Mouse (Mus musculus): ENCODE data around the gene Zfp120.

DNA sequence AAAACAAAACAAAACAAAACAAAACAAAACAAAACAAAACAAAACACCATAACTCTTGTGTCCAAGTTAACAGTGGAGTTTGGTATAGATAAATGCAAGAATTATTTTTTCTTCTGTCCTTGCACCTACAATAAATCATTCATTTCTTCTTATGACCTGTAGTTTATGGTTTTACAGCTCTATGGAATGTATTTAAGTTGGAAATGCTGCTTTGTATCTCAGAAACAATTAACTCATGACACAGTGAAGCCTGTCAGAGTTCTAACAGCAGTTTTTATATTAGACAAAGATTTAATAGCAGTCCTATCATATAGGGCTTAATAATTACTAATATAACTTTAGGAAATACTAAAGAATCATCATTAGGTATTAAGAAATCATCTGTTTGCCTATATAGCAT lies 37.3 kb upstream of the Zfp120 start:
- no peak for TF ChIP-seq CTCF (IDR thresholded peaks at IDR 0.05; ENCODE audit: borderline replicate concordance, control insufficient read depth, extremely low read depth, insufficient read depth, low read length, poor library complexity)
- TF ChIP-seq POLR2A (IDR thresholded peaks at IDR 0.05; ENCODE audit: control insufficient read depth, extremely low read depth, insufficient read depth, low read length, poor library complexity): no peak
